Mouse (Mus musculus): ENCODE measurements around the gene Entpd7. TPM values are rescaled to one million over a fixed set of nuclear protein-coding genes. Genes with fewer than 3 reads are reported as not detected.

The Entpd7 gene
- polyA plus RNA-seq, 1 experiment from 2014 or later, result 11.3 TPM

GRCm38 (mm10) chr19:43711971-43712370 lies 22.5 kb downstream of the Entpd7 start:
- H3K9me3 ChIP-seq (replicated peaks; ENCODE audit: low read length), result no peaks in the 10 kb centered on the region
- WGBS, result 41% methylated on average over 5 of the region's 5 CpGs
- no peak for DNase-seq (ENCODE audit: low spot score)

GRCm38 (mm10) chr19:43720061-43720460 lies 30.6 kb downstream of the Entpd7 start:
- Histone ChIP-seq H3K27me3 (ENCODE audit: insufficient read depth, low read length) (no peaks in the 10 kb centered on the region), H3K27ac (no peak overlapping the region), H3K4me1 (replicated peaks; ENCODE audit: insufficient read depth, low read length) (no peaks in the 10 kb centered on the region), H3K36me3 (ENCODE audit: insufficient read depth, low read length) (peaks cover 27% of the 10 kb centered on the region), H3K9ac (ENCODE audit: low read depth, low read length) (no peak overlapping the region), H3K4me2 (ENCODE audit: low read length) (no peak overlapping the region), H3K9me3 (replicated peaks; ENCODE audit: low read length) (no peaks in the 10 kb centered on the region), H3K4me3 (replicated peaks; ENCODE audit: low read depth, low read length) (no peak overlapping the region)
- WGBS, result 96% methylated on average over 11 of the region's 11 CpGs
- DNase-seq (ENCODE audit: low spot score) (no peak), ATAC-seq (replicated peaks; ENCODE audit: low FRiP score, low read depth) (no peak)
- no peak for TF ChIP-seq CTCF (IDR thresholded peaks at IDR 0.05; ENCODE audit: low read depth)

More at GRCm38 (mm10) chr19:43711971-43712370, 22.5 kb downstream of the Entpd7 start:
- peaks cover 12% of the 10 kb centered on the region; the same call in 1 of the 2 replicates for H3K36me3 ChIP-seq (ENCODE audit: insufficient read depth, low read length)
- H3K9ac ChIP-seq (ENCODE audit: low read depth, low read length), result no peak overlapping the region
- H3K4me2 ChIP-seq (ENCODE audit: low read length), result no peak overlapping the region
- no peak overlapping the region for H3K4me3 ChIP-seq (replicated peaks; ENCODE audit: low read depth, low read length)
- no peak overlapping the region for H3K27ac ChIP-seq
- ATAC-seq (replicated peaks; ENCODE audit: low FRiP score, low read depth), result no peak; the same call in 1 of the 2 replicates
- no peaks in the 10 kb centered on the region for H3K27me3 ChIP-seq (ENCODE audit: insufficient read depth, low read length)
- 0 out of 2 replicates have a peak, but pooled peaks cover 4% of the 10 kb centered on the region for H3K4me1 ChIP-seq (replicated peaks; ENCODE audit: insufficient read depth, low read length)
- no peak for TF ChIP-seq CTCF (IDR thresholded peaks at IDR 0.05; ENCODE audit: low read depth)

- ATAC-seq (replicated peaks; ENCODE audit: low FRiP score, low read depth), result no peak
- Histone ChIP-seq H3K27ac (no peak overlapping the region), H3K27me3 (ENCODE audit: insufficient read depth, low read length) (no peaks in the 10 kb centered on the region), H3K4me1 (replicated peaks; ENCODE audit: insufficient read depth, low read length) (no peaks in the 10 kb centered on the region), H3K4me3 (replicated peaks; ENCODE audit: low read depth, low read length) (no peak overlapping the region), H3K4me2 (ENCODE audit: low read length) (no peak overlapping the region), H3K9ac (ENCODE audit: low read depth, low read length) (no peak overlapping the region), H3K9me3 (replicated peaks; ENCODE audit: low read length) (no peaks in the 10 kb centered on the region), H3K36me3 (ENCODE audit: insufficient read depth, low read length) (peaks cover 45% of the 10 kb centered on the region)
- WGBS, result 84% methylated on average over 8 of the region's 8 CpGs
- no peak for DNase-seq (ENCODE audit: low spot score)
- TF ChIP-seq CTCF (IDR thresholded peaks at IDR 0.05; ENCODE audit: low read depth), result no peak
These were observed 33.4 kb downstream of the Entpd7 start for GRCm38 (mm10) chr19:43722891-43723290.

- TF ChIP-seq CTCF (IDR thresholded peaks at IDR 0.05; ENCODE audit: low read depth), result no peak
- Histone ChIP-seq H3K36me3 (ENCODE audit: insufficient read depth, low read length) (peaks cover 47% of the 10 kb centered on the region), H3K9ac (ENCODE audit: low read depth, low read length) (no peak overlapping the region), H3K4me2 (ENCODE audit: low read length) (no peak overlapping the region), H3K4me1 (replicated peaks; ENCODE audit: insufficient read depth, low read length) (no peaks in the 10 kb centered on the region), H3K4me3 (replicated peaks; ENCODE audit: low read depth, low read length) (no peak overlapping the region), H3K9me3 (replicated peaks; ENCODE audit: low read length) (no peaks in the 10 kb centered on the region), H3K27ac (no peak overlapping the region), H3K27me3 (ENCODE audit: insufficient read depth, low read length) (no peaks in the 10 kb centered on the region)
- WGBS, result 78% methylated on average over 10 of the region's 10 CpGs
- DNase-seq (ENCODE audit: low spot score) (no peak), ATAC-seq (replicated peaks; ENCODE audit: low FRiP score, low read depth) (no peak)
These were observed 34.0 kb downstream of the Entpd7 start for GRCm38 (mm10) chr19:43723501-43723900.

GRCm38 (mm10) chr19:43724194-43724593 lies 34.7 kb downstream of the Entpd7 start:
- Histone ChIP-seq H3K4me2 (ENCODE audit: low read length) (no peak overlapping the region), H3K9me3 (replicated peaks; ENCODE audit: low read length) (no peaks in the 10 kb centered on the region), H3K36me3 (ENCODE audit: insufficient read depth, low read length) (peaks cover 43% of the 10 kb centered on the region), H3K27me3 (ENCODE audit: insufficient read depth, low read length) (no peaks in the 10 kb centered on the region), H3K27ac (no peak overlapping the region), H3K4me1 (replicated peaks; ENCODE audit: insufficient read depth, low read length) (no peaks in the 10 kb centered on the region), H3K9ac (ENCODE audit: low read depth, low read length) (no peak overlapping the region), H3K4me3 (replicated peaks; ENCODE audit: low read depth, low read length) (no peak overlapping the region)
- ATAC-seq (replicated peaks; ENCODE audit: low FRiP score, low read depth) (no peak), DNase-seq (ENCODE audit: low spot score) (no peak)
- no peak for TF ChIP-seq CTCF (IDR thresholded peaks at IDR 0.05; ENCODE audit: low read depth)
- 95% methylated on average over 20 of the region's 20 CpGs for WGBS

- Histone ChIP-seq H3K9ac (ENCODE audit: low read depth, low read length) (no peak overlapping the region), H3K4me3 (replicated peaks; ENCODE audit: low read depth, low read length) (no peak overlapping the region), H3K9me3 (replicated peaks; ENCODE audit: low read length) (no peaks in the 10 kb centered on the region), H3K27ac (no peak overlapping the region), H3K36me3 (ENCODE audit: insufficient read depth, low read length) (peaks cover 43% of the 10 kb centered on the region), H3K4me2 (ENCODE audit: low read length) (no peak overlapping the region), H3K4me1 (replicated peaks; ENCODE audit: insufficient read depth, low read length) (no peaks in the 10 kb centered on the region), H3K27me3 (ENCODE audit: insufficient read depth, low read length) (no peaks in the 10 kb centered on the region)
- TF ChIP-seq CTCF (IDR thresholded peaks at IDR 0.05; ENCODE audit: low read depth), result no peak
- DNase-seq (ENCODE audit: low spot score) (no peak), ATAC-seq (replicated peaks; ENCODE audit: low FRiP score, low read depth) (no peak)
- WGBS, result 89% methylated on average over 7 of the region's 7 CpGs
These were observed 35.3 kb downstream of the Entpd7 start for GRCm38 (mm10) chr19:43724821-43725220.
